Mouse (Mus musculus): Measurements from ENCODE around the gene Chd2.
A peak's percentile ranks its signal among the peaks of the same experiment; 100 is the strongest.
"Not testable (repeated sequence)": the region's sequence is repeated elsewhere in the genome, so short reads cannot be mapped to it uniquely, and the experiment has no call there.

Gene Chd2

DNA sequence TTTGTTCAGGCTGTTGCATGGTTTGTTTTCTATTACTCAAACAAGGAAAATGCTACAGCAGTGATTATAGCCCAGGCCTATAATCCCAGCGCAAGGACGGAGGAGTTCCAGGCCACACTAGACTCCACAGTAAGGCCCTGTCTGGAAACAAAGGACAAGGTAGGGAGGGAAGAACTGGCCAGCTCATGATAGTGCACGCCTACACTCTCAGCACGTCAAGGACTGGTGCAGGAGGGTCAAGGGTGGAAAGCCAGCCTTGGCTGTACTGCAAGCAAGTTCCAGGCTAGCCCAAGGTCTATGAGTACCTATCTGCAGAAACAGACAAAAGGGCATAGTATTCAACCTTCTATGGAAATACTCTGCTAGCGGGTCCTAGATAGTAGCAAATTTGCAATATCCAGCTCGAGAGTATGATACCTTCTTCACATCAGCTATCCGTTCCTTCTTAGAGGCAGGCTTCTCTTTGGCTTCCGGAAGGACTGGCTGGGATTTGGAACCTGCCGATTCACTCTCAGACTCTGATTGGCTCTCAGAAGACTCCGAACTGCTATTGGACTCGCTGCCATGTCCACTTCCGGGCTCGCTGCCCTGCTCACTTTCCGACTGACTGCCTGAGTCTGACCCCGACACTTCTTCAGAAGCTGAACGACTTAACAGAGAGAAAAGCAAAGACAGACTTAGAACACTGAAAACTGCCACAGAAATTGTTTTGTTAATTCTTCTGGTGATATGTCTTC, 22.4 kb downstream of the Chd2 start:
- peak; percentile 36 to 37 for DNase-seq

DNA sequence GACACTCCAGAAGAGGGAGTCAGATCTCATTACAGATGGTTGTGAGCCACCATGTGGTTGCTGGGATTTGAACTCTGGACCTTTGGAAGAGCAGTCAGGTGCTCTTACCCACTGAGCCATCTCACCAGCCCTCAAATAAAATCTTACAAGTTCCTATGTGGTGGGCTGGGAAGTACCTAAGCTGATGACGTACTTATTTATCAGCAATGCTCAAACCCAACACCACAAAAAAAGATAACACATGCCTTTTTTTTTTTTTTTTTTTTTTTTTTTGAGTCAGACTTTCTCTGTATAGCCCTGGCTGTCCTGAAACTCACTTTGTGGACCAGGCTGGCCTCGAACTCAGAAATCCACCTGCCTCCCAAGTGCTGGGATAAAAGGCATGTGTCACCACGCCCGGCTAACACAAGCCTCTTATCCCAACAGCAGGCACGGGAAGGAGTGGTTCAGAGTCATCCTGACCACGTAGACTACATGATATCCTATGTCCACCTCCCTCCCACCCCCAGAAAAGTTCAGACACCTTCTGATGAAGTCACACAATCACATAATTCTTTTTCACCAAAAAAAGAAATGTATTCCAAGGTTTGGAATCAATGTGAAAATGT, 23.2 kb downstream of the Chd2 start:
- DNase-seq: not testable (repeated sequence)

- no peak for DNase-seq
Measured at GRCm38 (mm10) chr7:73517432-73518054, 24.1 kb downstream of the Chd2 start.

- DNase-seq: no peak
Measured at GRCm38 (mm10) chr7:73516820-73517219, 24.8 kb downstream of the Chd2 start.

DNA sequence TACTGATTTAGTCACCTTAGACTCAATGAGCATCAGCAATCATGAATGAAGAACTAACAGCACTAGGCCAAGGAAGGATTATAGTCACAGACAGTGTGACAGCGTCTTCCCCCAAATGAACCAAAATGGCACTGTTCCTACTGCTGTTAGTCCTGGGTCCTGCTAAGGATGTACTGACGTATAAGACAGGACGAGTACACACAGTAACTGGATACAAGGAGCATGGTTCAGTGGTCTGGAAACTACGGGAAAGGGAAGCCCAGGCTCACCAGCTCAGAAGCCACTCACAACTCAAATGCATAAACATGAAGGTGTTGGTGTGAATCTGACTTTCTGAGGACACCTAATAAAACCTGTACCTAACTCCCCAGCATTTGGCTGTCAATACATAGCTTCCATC, 27.1 kb downstream of the Chd2 start:
- no peak for DNase-seq

DNA sequence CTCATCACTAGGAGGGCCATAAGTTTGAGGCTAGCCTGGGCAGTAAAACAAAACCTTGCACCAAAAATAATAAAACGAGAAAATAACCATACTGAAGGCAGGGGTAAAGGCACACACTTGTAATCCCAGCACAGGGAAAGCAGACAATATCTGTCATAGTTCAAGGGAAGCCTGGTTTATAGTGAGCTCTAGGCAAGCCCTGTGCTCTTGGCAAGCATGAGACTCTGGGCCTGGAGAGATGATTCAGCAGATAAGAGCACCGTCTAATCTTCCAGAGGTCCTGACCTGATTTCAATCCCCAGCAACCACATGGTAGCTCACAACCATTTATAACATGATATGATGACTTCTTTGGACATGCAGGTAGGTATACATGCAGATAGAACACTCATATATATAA, 29.2 kb downstream of the Chd2 start:
- DNase-seq: no peak

GRCm38 (mm10) chr7:73508688-73509087, 32.9 kb downstream of the Chd2 start:
- no peak for DNase-seq

DNA sequence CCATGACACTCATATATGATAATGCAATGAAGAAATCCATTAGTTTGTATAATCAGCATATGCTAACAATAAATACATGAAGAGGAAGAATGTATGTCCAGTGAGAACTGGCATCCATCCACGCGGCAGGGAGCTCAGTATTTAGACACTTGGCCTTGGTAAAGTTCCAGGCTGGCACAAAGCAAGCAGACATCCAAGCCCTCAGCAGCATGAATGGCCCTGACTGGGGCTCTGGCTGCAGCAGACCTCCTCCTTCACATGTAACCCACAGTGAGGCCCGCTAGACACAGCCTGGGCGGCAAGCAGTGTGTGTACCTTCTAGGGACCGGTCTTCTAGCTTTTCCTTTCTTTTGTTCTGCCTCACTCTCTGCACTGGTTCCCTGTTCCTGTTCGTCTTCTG, 34.1 kb downstream of the Chd2 start:
- DNase-seq: peak; percentile 81 to 88

DNA sequence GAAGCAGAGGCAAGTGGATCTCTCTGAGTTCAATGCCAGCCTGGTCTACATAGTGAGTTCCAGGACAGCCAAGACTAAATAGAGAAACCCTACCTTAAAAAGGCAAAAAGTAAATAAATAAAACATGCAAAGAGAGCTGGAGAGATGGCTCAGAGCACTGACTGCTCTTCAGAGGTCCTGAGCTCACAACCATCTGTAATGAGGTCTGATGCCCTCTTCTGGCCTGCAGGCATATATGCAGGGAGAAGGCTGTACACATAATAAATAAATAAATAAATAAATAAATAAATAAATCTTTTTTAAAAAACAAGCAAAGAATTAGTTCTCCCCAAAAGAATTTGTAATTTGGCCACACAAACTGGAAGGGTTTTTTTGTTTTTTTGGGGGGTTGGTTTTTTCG, 34.8 kb downstream of the Chd2 start:
- no peak for DNase-seq

DNA sequence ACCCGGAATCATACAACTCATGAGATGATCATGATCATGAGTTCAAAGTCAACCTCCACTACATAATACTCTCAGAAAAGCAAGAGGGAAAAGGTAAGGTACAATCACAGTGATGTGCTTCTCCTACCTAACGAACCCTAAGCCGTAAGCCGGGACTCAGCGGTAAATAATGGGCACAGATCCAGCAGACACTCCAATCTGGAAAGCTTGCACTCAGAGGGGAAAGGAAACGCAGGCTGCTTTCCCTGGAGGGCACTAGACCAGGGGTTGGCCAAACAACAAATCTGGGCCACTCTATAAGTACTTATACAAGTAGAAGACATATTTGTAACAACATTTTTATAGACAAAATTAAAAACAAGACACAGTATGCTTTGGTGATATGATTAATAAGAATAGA, 36.4 kb downstream of the Chd2 start:
- DNase-seq: peak; percentile 52 to 53

GRCm38 (mm10) chr7:73498200-73498599, 43.4 kb downstream of the Chd2 start:
- no peak for DNase-seq

GRCm38 (mm10) chr7:73489261-73489660, 52.4 kb downstream of the Chd2 start:
- DNase-seq: no peak

- DNase-seq: no peak
Measured at GRCm38 (mm10) chr7:73481094-73481493, 60.5 kb downstream of the Chd2 start.

- DNase-seq: no peak
Measured at GRCm38 (mm10) chr7:73479506-73479905, 62.1 kb downstream of the Chd2 start.

GRCm38 (mm10) chr7:73478157-73479058, 63.2 kb downstream of the Chd2 start:
- no peak for DNase-seq

DNA sequence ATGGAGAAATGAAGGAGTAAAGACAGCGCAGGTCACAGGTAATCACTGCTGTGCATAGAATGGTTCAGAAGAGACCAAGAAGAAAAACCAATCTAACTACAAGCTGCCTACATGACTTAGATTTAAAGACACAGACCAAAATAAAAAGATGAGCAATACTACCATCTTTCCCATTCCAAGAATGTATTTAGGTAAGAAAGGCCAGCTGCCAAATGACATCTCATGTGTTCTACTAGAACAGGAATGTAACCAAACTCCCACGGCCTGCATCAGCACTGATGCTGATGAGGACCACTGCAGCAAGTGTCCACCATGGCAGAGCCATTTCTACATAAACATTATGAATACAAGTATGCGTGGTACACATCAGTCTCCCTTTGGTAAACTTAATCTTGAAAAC, 73.9 kb downstream of the Chd2 start:
- no peak for DNase-seq

GRCm38 (mm10) chr7:73463546-73463945, 78.1 kb downstream of the Chd2 start:
- no peak for DNase-seq

DNA sequence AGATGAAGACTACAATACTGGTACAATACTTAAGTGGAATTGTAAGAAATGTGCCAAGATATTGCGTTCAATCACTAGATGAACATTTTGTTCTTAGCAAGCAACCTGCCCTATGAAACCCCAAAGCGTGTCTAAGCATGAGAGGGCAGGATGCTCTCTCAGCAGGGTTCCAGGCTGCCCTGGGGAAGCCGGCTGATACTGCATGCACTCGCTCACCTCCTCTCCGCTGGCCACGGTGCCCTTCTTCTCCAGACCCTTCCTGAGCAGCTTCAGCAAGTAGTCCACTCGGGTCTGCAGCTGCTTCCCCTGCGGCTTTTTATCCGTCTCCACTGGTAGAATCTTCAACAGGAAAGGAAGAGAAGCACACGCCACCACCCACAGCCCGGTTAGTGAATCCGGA, 87.5 kb downstream of the Chd2 start:
- peak; percentile 12 to 22 for DNase-seq

GRCm38 (mm10) chr7:73452187-73452808, 89.3 kb downstream of the Chd2 start:
- DNase-seq: no peak

GRCm38 (mm10) chr7:73451594-73451993, 90.0 kb downstream of the Chd2 start:
- DNase-seq: no peak

- no peak for DNase-seq
Measured at GRCm38 (mm10) chr7:73442246-73442645, 99.4 kb downstream of the Chd2 start.

- DNase-seq: no peak
Measured at GRCm38 (mm10) chr7:73441802-73442201, 99.8 kb downstream of the Chd2 start.

GRCm38 (mm10) chr7:73435685-73436084, 105.9 kb downstream of the Chd2 start:
- peak in 1 of 2 experiments; percentile 41 for DNase-seq

All from cerebellum, postnatal 10 days (tissue).